Mouse (Mus musculus) left cerebral cortex, postnatal 14 days (tissue): ENCODE results near the gene Adh1. TPM values are rescaled to one million over a fixed set of nuclear protein-coding genes. Genes with fewer than 3 reads are reported as not detected.
A peak's percentile ranks its signal among the peaks of the same experiment; 100 is the strongest.

Experiments used
- DNase-seq, 2 experiments: peaks; one replicate each; pipeline ENCODE4 v3.0.0; 2021 to 2022; ENCODE audit warnings: low spot score in 2 of 2, mixed read lengths in 1 of 2
- intact Hi-C: fragments of 180-260 bp; cut with DNase I; formaldehyde crosslinking; loops from one replicate; pipeline ENCODE4 v1.15.1; 2025
- total RNA-seq, 2 experiments: library from RNA; stranded (reverse); gene quantifications; 2 replicates each; pipeline ENCODE4 v1.2.3; 2021

The Adh1 gene
- total RNA-seq, 2 experiments from 2014 or later, result 0.64 to 0.89 TPM

DNA sequence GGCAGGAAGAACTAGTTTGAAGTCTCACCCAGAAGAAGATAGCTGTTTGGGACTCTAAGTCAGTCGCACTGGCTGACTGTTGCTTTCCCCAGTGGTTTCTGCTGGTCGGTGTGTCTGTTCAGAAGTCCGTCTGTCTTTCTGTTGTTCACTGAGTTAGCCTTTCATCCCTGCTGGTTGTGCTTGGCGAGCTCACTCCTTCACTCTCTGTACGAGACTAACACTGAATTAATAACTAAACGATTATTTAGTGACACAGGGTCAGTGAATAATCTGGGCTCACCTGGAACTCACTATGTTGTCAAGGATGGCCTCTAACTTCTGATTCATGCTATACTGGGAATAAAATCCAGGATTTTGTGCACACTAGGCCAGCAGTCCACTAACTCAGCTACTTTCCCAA lies 21.3 kb upstream of the Adh1 start:
- DNase-seq, result no peak
- intact Hi-C loops, result no loop called here

DNA sequence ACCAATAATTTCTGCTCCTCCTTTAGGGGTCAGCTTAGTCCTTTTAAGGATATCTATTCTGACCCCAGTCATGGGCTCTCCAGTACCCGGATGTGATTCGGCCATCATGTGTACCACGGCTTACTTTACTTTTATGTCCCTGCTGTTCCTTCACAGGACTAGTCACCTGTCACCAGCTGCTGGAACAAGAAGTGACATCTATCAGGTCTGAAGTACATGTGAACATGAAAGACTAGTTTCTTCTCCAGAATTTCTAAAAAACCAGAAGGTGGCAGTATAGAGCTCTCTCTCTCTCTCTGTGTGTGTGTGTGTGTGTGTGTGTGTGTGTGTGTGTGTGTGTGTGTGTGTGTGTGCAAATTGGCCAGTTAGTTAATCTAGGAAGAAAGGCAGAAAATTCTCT lies 20.4 kb upstream of the Adh1 start:
- intact Hi-C loops, result loop anchor here (5.0 kb wide), 1 partner anchor 167 kb away; no protein-coding TSS in a partner anchor

DNA sequence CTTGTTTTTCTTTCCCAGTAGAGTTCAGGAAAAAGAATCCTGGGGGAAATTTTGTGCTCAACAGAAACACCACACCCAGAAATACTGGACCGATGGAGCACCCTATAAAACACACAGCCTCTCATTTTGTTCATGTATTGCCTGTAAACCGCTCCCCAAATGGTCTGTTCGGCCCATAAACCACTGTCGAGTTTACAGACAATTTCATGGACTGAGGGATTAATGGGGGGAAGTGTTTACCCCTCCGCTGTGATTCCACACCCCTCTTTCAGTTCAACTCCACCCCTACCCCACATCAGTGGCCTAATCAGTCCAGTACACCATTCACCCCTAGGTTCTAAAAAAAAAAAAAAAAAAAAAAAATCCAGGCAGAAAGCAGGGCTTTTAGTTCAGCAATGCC lies 19.8 kb upstream of the Adh1 start:
- no peak for DNase-seq
- intact Hi-C loops, result loop anchor here (5.0 kb wide), 1 partner anchor 166 kb away; no protein-coding TSS in a partner anchor

More for the DNA sequence above, 20.4 kb upstream of the Adh1 start:
- DNase-seq, result peak in 1 of 2 experiments; percentile 6

DNA sequence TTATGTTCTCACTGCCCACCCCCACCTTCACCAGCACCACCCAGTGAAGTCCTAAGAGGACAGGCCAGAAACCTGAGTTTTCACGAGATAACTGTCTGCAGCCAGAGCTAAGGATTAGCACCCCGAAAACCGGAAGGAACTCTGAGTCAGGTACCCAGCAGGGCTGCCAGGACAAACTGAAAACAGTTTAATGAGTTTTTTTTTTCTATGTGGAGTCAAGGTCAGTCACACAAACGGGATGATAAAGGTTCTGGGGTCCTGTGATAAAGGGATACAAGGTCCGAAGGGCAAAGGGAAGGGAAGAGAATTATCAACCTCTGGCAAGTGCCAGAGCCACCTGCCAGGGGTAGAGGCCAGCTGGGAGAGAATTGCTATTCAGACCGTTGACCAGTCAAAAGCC lies 19.4 kb upstream of the Adh1 start:
- intact Hi-C loops, result loop anchor here (5.0 kb wide), 1 partner anchor 166 kb away; no protein-coding TSS in a partner anchor

DNA sequence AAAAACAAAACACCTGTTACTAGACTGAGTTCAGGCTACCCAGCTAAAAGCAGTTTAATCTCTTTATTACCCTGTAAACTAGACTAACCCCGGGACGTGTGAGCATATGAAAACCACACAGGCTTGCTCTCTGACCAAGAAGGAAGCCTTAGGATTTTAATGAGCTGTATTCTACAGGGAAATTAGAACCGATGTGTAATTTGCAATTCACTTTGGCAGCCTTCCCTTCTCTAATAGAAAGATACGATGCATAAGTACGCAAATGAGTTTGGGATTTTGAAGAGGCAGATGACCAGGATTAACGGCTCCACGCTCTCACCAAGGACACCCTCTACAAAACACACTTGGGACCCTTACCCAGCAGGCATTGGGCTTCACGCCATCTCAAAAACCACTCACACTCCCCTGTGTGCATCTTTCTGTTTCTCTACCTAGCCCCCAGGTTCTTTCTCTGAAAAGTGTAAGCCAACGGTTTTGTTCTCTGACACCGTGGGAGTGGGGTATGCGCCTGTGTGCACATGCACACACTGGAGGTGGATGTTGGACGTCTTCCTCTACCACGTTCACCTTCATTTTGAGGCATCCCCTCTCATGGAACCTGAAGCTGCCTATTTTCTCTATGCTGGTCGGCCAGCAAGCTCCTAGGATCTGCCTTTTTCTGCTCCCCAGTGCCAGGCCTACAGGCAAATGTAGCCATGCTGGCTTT lies 18.6 kb upstream of the Adh1 start:
- intact Hi-C loops, result loop anchor here (5.0 kb wide), 1 partner anchor 165 kb away; no protein-coding TSS in a partner anchor

More for the DNA sequence above, 19.4 kb upstream of the Adh1 start:
- DNase-seq, result no peak

DNA sequence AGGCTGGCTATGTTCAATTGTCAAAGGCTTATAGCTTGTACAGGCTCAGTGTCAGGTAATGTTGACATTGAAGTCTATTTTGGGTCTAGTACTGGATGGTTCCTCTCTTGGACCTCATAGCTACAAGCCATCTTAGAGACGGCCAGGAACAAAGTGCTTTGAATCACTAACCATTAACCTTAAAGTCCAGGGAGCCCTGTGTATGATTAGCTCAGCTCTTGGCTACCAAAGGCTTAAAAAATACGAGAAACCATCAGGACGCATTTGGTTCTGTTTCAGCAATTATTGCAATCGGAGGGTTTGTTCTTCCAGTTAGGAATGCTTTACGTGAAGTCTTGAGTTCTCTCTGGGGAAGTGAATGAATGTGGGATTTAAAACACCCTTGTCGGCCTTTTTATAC lies 17.9 kb upstream of the Adh1 start:
- no peak for DNase-seq

More for the DNA sequence above, 18.6 kb upstream of the Adh1 start:
- no peak for DNase-seq

DNA sequence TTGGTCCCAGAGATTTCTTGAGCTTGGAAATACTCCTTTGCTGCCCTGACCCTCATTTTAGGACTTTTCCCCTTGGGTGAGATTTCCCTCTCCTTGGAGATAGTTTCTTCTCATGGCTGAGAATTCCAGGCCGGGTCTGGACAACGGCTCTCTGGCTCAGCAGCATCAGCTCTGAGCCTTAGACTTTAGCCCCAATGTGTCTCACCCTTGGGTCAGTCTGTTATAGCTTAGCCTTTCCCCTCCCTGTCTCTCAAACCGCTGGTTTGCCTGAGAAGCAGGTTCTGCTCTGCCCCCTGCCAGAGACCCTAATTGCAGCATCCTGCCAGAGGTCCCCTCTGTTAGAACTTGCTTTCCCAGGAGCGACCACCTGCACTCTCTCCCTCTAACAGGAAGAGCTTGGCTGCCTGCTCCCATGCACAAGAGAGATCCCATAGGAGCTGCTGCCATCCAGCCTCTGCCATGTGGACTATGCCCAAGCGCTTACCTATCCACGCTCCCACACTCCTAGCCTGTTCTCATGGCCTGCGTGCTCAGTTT lies 16.4 kb upstream of the Adh1 start:
- intact Hi-C loops, result loop anchor here (5.0 kb wide), 1 partner anchor 163 kb away; no protein-coding TSS in a partner anchor
- no peak for DNase-seq

More for the DNA sequence above, 17.9 kb upstream of the Adh1 start:
- intact Hi-C loops, result loop anchor here (5.0 kb wide), 1 partner anchor 164 kb away; no protein-coding TSS in a partner anchor

DNA sequence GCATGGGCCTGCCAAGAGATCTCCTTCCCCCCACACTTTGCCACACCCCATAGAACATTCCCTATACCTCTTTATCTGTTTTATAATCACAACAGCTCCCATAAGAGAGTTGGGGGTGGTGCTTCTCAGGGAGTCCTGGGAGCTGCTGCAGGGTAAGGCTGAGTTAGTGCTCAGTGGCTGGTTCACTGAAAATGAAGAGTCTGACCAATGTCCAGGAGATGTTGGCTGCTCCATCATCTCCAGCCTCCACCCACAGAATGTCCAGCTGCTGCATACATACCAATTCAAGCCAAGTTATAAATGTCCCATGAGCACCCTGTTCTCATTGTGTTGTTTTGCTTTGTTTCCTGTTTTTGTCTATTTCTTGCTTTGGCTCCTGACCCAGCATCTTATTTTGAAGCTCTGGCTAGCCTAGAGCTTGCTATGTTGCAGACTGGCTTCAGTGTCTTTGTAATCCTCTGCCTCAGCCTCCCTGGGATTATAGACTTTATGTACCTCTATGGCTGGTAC lies 14.2 kb upstream of the Adh1 start:
- intact Hi-C loops, result no loop called here
- DNase-seq, result no peak

DNA sequence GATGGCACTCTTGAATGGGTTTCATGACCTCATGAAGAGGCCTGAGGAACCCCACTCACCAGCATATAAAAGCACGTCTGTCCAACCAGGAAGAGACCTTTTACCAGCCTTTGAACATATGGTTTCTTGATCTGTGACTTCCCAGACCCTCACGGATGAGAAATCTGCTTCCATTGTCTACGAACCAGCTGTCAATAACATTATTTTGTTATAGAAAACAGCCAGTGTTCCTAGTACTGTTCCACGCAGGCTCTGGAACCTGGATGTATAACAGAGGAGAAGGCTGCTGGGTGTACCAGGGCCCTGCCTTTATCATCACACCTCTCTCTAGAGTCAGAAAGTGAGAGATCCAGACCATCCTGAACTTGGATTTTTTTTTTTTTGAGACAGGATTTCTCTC lies 13.6 kb upstream of the Adh1 start:
- intact Hi-C loops, result no loop called here
- DNase-seq, result no peak

DNA sequence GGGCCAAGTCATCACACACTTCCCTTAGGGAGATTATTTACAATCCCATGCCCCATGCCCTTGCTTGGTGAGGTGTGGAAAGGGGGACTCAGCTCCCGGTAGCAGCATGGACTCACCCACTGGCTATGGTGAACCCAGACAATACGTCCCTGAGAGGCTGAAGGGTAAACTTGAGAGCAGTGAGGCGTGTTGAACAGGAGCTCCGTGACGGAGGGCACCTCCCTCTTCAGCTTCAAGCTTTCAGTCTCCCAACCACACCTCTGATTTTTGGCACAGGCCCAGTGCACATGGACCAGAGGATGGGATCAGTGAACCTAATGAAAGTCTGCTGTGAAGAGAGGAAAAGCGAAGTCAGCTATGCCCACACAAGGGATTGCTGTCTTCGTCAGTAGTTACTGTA lies 12.8 kb upstream of the Adh1 start:
- intact Hi-C loops, result no loop called here

DNA sequence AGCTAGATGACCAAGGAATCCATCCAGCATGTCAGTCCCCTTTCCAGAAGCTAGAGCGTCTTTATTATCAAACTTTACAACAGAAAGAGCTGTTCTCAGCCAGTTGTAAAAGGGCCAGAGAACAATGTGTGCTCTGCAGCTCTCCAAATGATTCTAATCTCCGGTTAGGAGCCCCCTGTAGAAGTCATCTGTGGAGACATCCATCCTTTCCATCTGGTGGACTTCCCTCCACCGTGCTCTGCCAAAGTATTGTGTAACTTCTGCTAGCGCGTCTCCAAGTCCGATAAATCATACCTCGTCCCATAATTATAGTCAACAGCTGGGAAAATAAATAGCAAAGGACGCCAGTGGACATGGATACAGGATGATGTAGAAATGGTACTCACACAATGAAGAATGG lies 12.0 kb upstream of the Adh1 start:
- intact Hi-C loops, result no loop called here
- no peak for DNase-seq

More for the DNA sequence above, 12.8 kb upstream of the Adh1 start:
- DNase-seq, result no peak

DNA sequence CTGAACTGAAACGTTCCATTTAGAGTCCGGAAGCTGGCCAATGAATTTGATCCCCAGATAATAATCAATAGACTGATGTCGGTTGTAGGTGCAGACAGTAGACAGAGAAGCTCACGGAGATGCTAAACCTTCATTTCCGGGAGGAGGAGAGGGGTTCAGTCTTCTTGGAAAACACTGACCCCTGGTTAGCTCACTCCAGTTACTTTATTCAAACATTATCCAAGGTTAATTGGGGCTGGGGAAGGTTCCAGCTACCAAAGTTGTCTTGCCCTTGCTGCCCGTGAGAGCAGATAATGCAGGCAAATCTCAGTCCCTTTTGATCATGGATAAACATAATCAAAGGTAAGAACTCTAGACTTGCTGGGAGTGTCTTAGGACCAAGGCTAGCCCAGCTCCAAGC lies 9.6 kb upstream of the Adh1 start:
- DNase-seq, result no peak
- intact Hi-C loops, result no loop called here

DNA sequence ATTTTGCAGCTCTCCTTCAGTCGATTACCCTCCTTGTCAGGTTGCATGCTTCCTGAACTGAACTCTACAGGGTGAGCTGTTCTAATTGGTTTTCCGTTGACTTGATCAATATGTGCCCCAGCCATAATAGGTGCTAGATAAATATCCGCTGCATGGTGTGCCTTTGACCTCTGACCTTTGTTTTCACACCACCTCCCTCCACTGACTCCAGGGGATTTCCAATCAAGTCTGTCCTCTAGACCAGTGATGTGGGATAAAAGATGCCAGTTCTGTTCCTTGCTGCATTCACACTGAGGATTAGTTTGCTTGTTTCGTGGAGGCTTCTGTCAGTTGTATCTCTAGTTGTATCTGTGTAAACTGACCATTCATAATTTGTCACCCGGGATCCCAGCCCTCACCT lies 6.6 kb upstream of the Adh1 start:
- intact Hi-C loops, result no loop called here
- no peak for DNase-seq

DNA sequence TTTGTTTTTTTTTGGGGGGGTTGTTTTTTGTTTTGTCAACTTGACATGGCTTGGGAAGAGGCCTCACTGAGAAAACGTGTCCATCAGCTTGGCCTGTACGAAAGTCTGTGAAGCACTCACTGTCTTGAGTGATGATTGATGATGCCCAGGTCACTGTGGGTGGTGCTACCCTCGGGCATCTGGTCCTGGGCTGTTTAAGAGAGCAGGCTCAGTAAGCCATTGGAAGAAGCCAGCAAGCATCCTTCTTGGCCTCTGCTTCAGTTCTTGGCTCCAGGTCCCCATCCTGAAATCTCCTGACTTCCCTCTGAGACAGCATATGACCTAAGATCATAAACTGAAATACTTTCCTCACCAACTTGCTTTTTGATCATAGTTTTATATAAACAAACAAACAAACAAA lies 5.4 kb upstream of the Adh1 start:
- intact Hi-C loops, result no loop called here
- DNase-seq, result no peak

DNA sequence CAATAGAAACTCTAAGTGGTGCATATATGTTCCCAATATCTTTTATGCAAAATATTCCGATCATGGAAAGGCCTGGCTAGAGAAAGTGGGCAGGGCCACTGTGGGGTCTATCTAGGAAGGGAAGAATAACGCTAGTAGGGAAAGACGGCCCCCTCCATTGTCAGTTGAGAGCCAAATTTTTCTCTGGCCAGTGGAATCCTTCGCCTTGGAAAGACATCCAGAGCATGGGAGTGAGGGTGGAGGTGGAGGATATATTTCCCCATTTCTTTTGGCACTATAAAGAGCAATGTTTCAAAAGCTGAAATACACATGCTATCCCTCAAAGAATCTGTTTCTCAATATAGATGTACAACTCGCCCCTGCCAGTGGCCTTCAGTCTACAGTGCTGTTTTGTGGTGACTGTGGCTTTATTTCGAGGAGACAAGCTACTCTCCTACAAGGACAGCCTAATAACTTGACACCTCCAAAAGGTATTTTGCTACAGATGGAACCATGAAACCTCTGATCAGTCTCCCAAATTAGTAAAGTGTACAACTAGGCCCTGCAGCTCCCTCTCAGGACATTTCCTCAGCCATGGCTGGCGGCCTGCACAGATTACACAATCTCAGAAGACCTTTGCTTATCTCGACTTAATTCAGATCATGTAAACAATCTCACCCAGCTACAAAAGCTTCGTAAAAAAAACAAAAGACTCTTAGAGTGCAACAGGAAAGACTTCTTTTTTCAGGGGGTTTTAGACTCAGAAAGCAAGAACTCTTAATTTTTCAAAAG lies 4.8 kb upstream of the Adh1 start:
- DNase-seq, result no peak
- intact Hi-C loops, result no loop called here

DNA sequence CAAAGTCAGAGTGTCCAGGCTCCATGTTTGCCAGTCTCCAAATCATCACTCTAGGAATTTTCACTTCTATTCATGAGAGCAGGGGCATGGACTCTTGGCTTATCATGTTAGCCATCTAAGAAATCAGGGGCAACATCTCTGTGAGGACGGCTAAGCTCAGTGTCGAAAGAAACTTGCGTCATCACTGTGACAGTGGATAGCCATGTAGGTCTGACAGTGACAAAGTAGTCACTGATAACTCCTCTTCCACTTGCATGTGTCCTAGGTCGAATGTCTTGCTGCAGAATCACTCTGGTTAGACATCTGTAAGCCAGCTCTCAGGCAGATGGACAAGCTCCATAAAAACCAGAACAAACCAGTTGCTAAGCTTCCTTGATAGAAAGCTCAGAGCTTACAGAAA lies 1.8 kb downstream of the Adh1 start:
- DNase-seq, result no peak
- intact Hi-C loops, result no loop called here

DNA sequence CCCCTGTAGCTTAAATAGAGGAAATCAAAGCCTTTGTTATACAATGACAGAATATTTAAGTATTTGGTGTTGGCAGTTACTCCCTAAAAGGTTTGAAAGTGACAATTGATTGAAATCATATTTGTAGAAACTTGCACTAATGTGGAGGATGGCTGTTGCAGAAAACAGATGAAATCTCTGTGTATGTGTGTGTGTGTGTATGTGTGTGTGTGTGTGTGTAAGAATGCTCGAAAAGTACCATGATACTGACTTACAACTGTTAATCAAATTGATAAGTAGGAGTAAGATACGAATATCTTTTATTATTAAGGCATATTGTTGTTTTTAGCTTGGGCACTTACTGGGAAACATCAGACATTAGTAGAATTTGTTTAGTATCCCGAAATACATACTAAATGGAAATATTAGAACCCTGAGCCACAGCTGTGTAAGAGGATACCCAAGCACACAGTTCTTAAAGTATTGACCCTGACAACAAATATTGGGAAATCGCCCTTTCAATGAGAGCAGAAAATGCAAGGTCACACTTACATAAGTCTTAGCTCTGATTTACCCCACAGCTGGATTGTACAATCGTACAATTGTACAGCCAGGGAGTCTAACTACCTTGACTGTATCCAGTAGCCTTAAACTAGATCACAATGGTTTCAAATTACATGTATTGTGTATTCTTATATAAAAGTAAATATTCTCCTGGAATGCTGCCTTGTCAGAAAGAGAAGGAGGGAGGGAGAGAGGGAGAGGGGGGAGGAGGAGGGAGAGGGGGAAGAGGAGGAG lies 2.6 kb downstream of the Adh1 start:
- intact Hi-C loops, result no loop called here
- DNase-seq, result no peak

DNA sequence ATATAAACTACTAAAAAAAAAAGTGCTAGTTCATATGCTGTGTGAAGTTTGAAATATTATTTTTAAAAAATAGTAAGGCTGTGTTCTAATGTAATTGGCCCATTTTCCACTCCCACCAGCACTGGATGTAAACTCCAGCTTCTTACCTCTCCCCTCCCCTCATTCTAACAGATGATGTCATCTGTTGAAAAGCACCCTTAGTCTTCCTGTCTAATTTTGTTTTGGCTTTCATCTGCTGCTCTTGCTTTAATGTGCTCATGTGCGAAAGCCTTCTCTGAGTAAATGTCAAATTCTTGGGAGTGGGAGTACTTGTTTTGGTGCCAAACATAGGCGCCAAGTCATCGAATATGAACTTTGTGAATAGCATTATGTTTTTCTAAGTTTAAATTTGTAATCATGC lies 3.9 kb downstream of the Adh1 start:
- intact Hi-C loops, result no loop called here
- DNase-seq, result peak in 1 of 2 experiments; percentile 47

DNA sequence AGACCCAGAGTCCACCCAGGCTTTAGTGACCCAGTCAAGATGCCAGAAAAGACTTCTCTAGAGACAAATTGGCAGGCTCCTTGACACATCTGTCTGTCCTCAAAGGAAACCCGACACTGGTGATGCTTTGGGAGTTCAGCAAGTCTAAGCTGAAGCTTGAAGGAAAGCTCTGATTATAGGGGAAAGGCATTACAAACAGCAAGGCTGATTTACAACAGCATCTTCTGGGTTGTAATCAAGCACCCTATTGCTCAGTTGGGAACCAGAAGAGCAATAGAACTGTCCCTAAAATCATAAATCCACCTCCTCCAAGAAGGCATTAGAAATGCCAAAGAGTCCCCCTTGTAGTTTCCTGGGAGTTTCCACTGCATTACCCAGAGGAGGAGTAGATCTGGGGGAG lies 9.7 kb downstream of the Adh1 start:
- intact Hi-C loops, result no loop called here
- DNase-seq, result no peak
